Mouse (Mus musculus) intestine, postnatal 0 days (tissue): ENCODE results near the gene 4930447C04Rik. TPM values are rescaled to one million over a fixed set of nuclear protein-coding genes. Genes with fewer than 3 reads are reported as not detected.

Source experiments
- ATAC-seq: fragments of 200-750 bp; cut with Nextera tagmentation; 2 replicates; pipeline ENCODE4 v1.8.0; 2017; ENCODE audit warnings: mild to moderate bottlenecking, moderate TSS enrichment, moderate library complexity
- H3K27ac ChIP-seq: fragments of 300-500 bp; sonication (generic); 2 replicates; pipeline ENCODE4 v1.5.1; 2014; ENCODE audit warnings: mild to moderate bottlenecking, low read depth, low read length, moderate library complexity
- H3K27me3 ChIP-seq: fragments of 300-500 bp; sonication (generic); replicated peaks from 2 replicates; pipeline ENCODE4 v1.6.1; 2014; ENCODE audit warnings: low read length, mixed read lengths; ENCODE audit not compliant: control insufficient read depth, insufficient read depth
- H3K36me3 ChIP-seq: fragments of 300-500 bp; sonication (generic); 2 replicates; pipeline ENCODE4 v1.6.1; 2014; ENCODE audit warnings: mild to moderate bottlenecking, moderate library complexity; ENCODE audit not compliant: control insufficient read depth, insufficient read depth
- H3K4me1 ChIP-seq: fragments of 300-500 bp; sonication (generic); replicated peaks from 2 replicates; pipeline ENCODE4 v1.6.1; 2014; ENCODE audit warnings: antibody characterized with exemption, low read length, mixed read lengths; ENCODE audit not compliant: control insufficient read depth, insufficient read depth
- H3K4me2 ChIP-seq: fragments of 300-500 bp; sonication (generic); replicated peaks from 2 replicates; pipeline ENCODE4 v1.6.1; 2014; ENCODE audit warnings: low read depth, mild to moderate bottlenecking, moderate library complexity
- H3K4me3 ChIP-seq: fragments of 300-500 bp; sonication (generic); 2 replicates; pipeline ENCODE4 v1.5.1; 2014; ENCODE audit warnings: low read depth, low read length
- H3K9ac ChIP-seq: fragments of 300-500 bp; sonication (generic); 2 replicates; pipeline ENCODE4 v1.6.1; 2014; ENCODE audit warnings: mild to moderate bottlenecking, low read depth, low read length
- H3K9me3 ChIP-seq: fragments of 300-500 bp; sonication (generic); 2 replicates; pipeline ENCODE4 v1.6.1; 2016; ENCODE audit warnings: mixed run types; ENCODE audit not compliant: control insufficient read depth
- CTCF ChIP-seq: sonication (generic); IDR thresholded peaks from 2 replicates; pipeline ENCODE4 v1.5.1; 2016; ENCODE audit warnings: low read depth, mild to moderate bottlenecking, control low read depth, antibody characterized with exemption, moderate library complexity
- WGBS: fragments of 180-500 bp; shearing (Covaris S2); extraction: QIAGEN DNeasy Blood & Tissue Kit; methylation state at CpG from one replicate; pipeline ENCODE4 v1.1.7; 2014; 5-methylcytosine and 5-hydroxymethylcytosine counted together
- polyA plus RNA-seq: library from polyadenylated mRNA; unstranded; fragments of >200 nt; fragmentation: Nextera tagmentation; extraction: Ambion mirVana; gene quantifications from 2 replicates; pipeline ENCODE4 v1.2.1, GENCODE M21; 2015

4930447C04Rik gene
- polyA plus RNA-seq, 1 experiment from 2014 or later, result 0.59 TPM

DNA sequence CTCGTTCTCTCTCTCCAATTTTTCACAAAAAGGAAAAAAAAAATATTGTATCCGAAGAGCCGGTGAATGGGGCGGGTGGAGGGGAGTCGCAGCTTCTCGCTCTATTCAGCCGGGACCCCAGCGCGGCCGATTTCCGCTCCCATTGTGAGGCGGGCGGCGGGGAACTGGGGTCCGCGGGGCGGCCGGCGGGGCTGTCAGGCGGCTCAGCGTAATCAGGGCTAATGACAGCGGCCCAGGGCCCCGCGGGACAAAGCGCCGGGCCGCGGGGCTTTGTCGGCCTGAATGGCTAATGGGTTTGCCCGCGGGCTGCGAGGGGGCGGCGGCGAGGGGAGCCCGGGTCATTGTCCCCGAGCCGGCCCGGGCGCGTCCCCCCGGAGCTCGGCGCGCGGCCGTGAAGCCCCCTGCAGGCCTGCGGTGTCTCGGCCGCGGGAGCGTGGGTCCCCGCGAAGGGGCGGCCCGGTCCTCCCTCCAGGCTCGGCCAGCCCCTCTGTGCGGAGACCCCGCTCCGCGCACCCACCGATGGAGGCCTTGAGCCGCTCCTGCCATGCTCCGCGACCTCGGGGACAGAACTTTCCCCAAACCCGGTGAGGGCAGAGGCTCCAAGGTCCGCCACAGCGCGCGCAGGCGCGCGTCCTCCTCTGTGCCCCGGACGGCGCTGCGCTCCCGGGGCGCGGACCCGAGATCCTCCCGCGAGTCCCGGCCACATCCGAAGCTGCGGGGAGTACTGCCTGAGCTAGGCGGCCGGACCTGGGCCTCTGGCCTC is 4.9 kb upstream of the 4930447C04Rik start:
- peaks cover 90% of the 10 kb centered on the region for H3K27me3 ChIP-seq
- H3K4me3 ChIP-seq, result peak overlapping the region; percentile 36
- TF ChIP-seq CTCF, result no peak
- 1% methylated on average over 85 of the region's 89 CpGs for WGBS
- no peaks in the 10 kb centered on the region for H3K4me1 ChIP-seq
- no peaks in the 10 kb centered on the region for H3K9me3 ChIP-seq
- H3K27ac ChIP-seq, result no peak overlapping the region
- no peaks in the 10 kb centered on the region for H3K36me3 ChIP-seq
- no peak for ATAC-seq
- peak overlapping the region; percentile 63 for H3K4me2 ChIP-seq
- H3K9ac ChIP-seq, result no peak overlapping the region

GRCm38 (mm10) chr12:72944411-72945225 is 4.0 kb upstream of the 4930447C04Rik start:
- Histone ChIP-seq H3K36me3 (no peaks in the 10 kb centered on the region), H3K27ac (no peak overlapping the region), H3K9ac (no peak overlapping the region), H3K4me3 (no peak overlapping the region), H3K4me1 (no peaks in the 10 kb centered on the region), H3K27me3 (peaks cover 94% of the 10 kb centered on the region), H3K9me3 (no peaks in the 10 kb centered on the region), H3K4me2 (peak overlapping the region; percentile 63)
- WGBS, result 2% methylated on average over 24 of the region's 24 CpGs
- TF ChIP-seq CTCF, result no peak
- no peak for ATAC-seq

GRCm38 (mm10) chr12:72943574-72944110 is 3.1 kb upstream of the 4930447C04Rik start:
- WGBS, result 16% methylated on average over 2 of the region's 2 CpGs

GRCm38 (mm10) chr12:72942171-72942570 is 1.6 kb upstream of the 4930447C04Rik start:
- 24% methylated on average over 6 of the region's 6 CpGs for WGBS
- Histone ChIP-seq H3K4me3 (no peak overlapping the region), H3K27me3 (peaks cover 100% of the 10 kb centered on the region), H3K9ac (no peak overlapping the region), H3K9me3 (no peaks in the 10 kb centered on the region), H3K36me3 (no peaks in the 10 kb centered on the region), H3K4me1 (no peaks in the 10 kb centered on the region), H3K4me2 (no peak overlapping the region), H3K27ac (no peak overlapping the region)
- no peak for TF ChIP-seq CTCF
- no peak for ATAC-seq

More at GRCm38 (mm10) chr12:72943574-72944110, 3.1 kb upstream of the 4930447C04Rik start:
- Histone ChIP-seq H3K9me3 (no peaks in the 10 kb centered on the region), H3K4me3 (no peak overlapping the region), H3K27ac (no peak overlapping the region), H3K4me2 (no peak overlapping the region), H3K27me3 (peaks cover 97% of the 10 kb centered on the region), H3K4me1 (no peaks in the 10 kb centered on the region), H3K9ac (no peak overlapping the region), H3K36me3 (no peaks in the 10 kb centered on the region)
- no peak for TF ChIP-seq CTCF
- no peak for ATAC-seq

- 2% methylated on average over 32 of the region's 32 CpGs for WGBS
- Histone ChIP-seq H3K4me3 (no peak overlapping the region), H3K9me3 (no peaks in the 10 kb centered on the region), H3K36me3 (no peaks in the 10 kb centered on the region), H3K9ac (no peak overlapping the region), H3K27ac (no peak overlapping the region), H3K27me3 (peaks cover 100% of the 10 kb centered on the region), H3K4me1 (no peaks in the 10 kb centered on the region), H3K4me2 (no peak overlapping the region)
- no peak for TF ChIP-seq CTCF
- ATAC-seq, result no peak
Measured at GRCm38 (mm10) chr12:72941398-72942051, 951 bp upstream of the 4930447C04Rik start.
